Mouse (Mus musculus): ENCODE results near the gene Abcb1b.
"Not testable (repeated sequence)": the region's sequence is repeated elsewhere in the genome, so short reads cannot be mapped to it uniquely, and the experiment has no call there.

Abcb1b gene

GRCm38 (mm10) chr5:8863580-8864337 lies 65.8 kb downstream of the Abcb1b start:
- peak; percentile 43 for DNase-seq (ENCODE audit: low read depth, low spot score)

GRCm38 (mm10) chr5:8865630-8866029 lies 67.7 kb downstream of the Abcb1b start:
- DNase-seq (ENCODE audit: low read depth, low spot score), result not testable (repeated sequence)

- DNase-seq (ENCODE audit: low read depth, low spot score), result no peak
Measured at GRCm38 (mm10) chr5:8866366-8866765, 68.4 kb downstream of the Abcb1b start.

- peak; percentile 55 for DNase-seq (ENCODE audit: low read depth, low spot score)
Measured at GRCm38 (mm10) chr5:8868019-8868418, 70.1 kb downstream of the Abcb1b start.

GRCm38 (mm10) chr5:8872979-8873915 lies 75.3 kb downstream of the Abcb1b start:
- DNase-seq (ENCODE audit: low read depth, low spot score), result no peak

GRCm38 (mm10) chr5:8877086-8877485 lies 79.1 kb downstream of the Abcb1b start:
- no peak for DNase-seq (ENCODE audit: low read depth, low spot score)

GRCm38 (mm10) chr5:8877800-8878199 lies 79.9 kb downstream of the Abcb1b start:
- DNase-seq (ENCODE audit: low read depth, low spot score), result no peak

- no peak for DNase-seq (ENCODE audit: low read depth, low spot score)
Measured at GRCm38 (mm10) chr5:8885837-8886236, 87.9 kb downstream of the Abcb1b start.

- peak; percentile 80 for DNase-seq (ENCODE audit: low read depth, low spot score)
Measured at GRCm38 (mm10) chr5:8893300-8894103, 95.6 kb downstream of the Abcb1b start, which contains the start of gene Abcb4. TSS of gene Abcb4 (plus strand) at chr5:8893717.

GRCm38 (mm10) chr5:8894104-8894425 lies 96.1 kb downstream of the Abcb1b start:
- DNase-seq (ENCODE audit: low read depth, low spot score), result peak; percentile 46

- DNase-seq (ENCODE audit: low read depth, low spot score), result peak; percentile 2
Measured at GRCm38 (mm10) chr5:8894641-8895490, 96.9 kb downstream of the Abcb1b start.

- no peak for DNase-seq (ENCODE audit: low read depth, low spot score)
Measured at GRCm38 (mm10) chr5:8896198-8896597, 98.3 kb downstream of the Abcb1b start.

- DNase-seq (ENCODE audit: low read depth, low spot score), result no peak
Measured at GRCm38 (mm10) chr5:8898246-8898645, 100.3 kb downstream of the Abcb1b start.

GRCm38 (mm10) chr5:8901001-8901400 lies 103.1 kb downstream of the Abcb1b start:
- DNase-seq (ENCODE audit: low read depth, low spot score), result no peak

GRCm38 (mm10) chr5:8902141-8902817 lies 104.3 kb downstream of the Abcb1b start:
- DNase-seq (ENCODE audit: low read depth, low spot score), result no peak

GRCm38 (mm10) chr5:8904539-8904938 lies 106.6 kb downstream of the Abcb1b start:
- DNase-seq (ENCODE audit: low read depth, low spot score), result no peak

- DNase-seq (ENCODE audit: low read depth, low spot score), result peak; percentile 50
Measured at GRCm38 (mm10) chr5:8911567-8912198, 113.7 kb downstream of the Abcb1b start.
